8 mouse cellular contexts compared by ENCODE assay signal in genomic region chr15:60822803-60823619, GRCm38 (mm10). TPM values are rescaled to one million over a fixed set of nuclear protein-coding genes. Genes with fewer than 3 reads are reported as not detected.
DNase-seq lines count a peak whose midpoint lies in the region; ATAC-seq and TF ChIP-seq lines count a peak whose summit lies in the region.

No protein-coding gene starts in this region.

- H3K4me1 ChIP-seq in ES-Bruce4 (ENCODE audit: control insufficient read depth, insufficient read depth, low read length), result no peaks in the 10 kb centered on the region
- peaks cover 48% of the 10 kb centered on the region for H3K4me1 ChIP-seq in hindbrain, embryonic 10.5 days (replicated peaks)
- H3K4me1 ChIP-seq in lung, embryonic 16.5 days (replicated peaks; ENCODE audit: control insufficient read depth, insufficient read depth, low read length), result no peaks in the 10 kb centered on the region; the same call in 1 of the 2 replicates
- H3K4me1 ChIP-seq in olfactory bulb, adult 2 months (ENCODE audit: control insufficient read depth, insufficient read depth, low read length), result peaks cover 14% of the 10 kb centered on the region; the same call in 1 of the 2 replicates
- H3K4me1 ChIP-seq in thymus, adult 2 months (replicated peaks; ENCODE audit: control insufficient read depth, insufficient read depth, low read length), result peaks cover 11% of the 10 kb centered on the region

- H3K4me3 ChIP-seq in ES-Bruce4 (ENCODE audit: low read depth, low read length), result peak overlapping the region; percentile 84
- H3K4me3 ChIP-seq in hindbrain, embryonic 10.5 days, result peak overlapping the region; percentile 82
- H3K4me3 ChIP-seq in lung, embryonic 16.5 days (ENCODE audit: low read length), result peak overlapping the region; percentile 63
- peak overlapping the region; percentile 55 for H3K4me3 ChIP-seq in olfactory bulb, adult 2 months (ENCODE audit: insufficient read depth, low read depth, low read length)
- peak overlapping the region; percentile 95 for H3K4me3 ChIP-seq in thymus, adult 2 months (ENCODE audit: control insufficient read depth, insufficient read depth, low read length)

- no peaks in the 10 kb centered on the region for H3K9me3 ChIP-seq in ES-Bruce4 (replicated peaks; ENCODE audit: control insufficient read depth, insufficient read depth, low read length, poor library complexity, severe bottlenecking)
- H3K9me3 ChIP-seq in hindbrain, embryonic 10.5 days, result no peaks in the 10 kb centered on the region
- H3K9me3 ChIP-seq in lung, embryonic 16.5 days (ENCODE audit: control insufficient read depth, low read length), result no peaks in the 10 kb centered on the region

- H3K36me3 ChIP-seq in ES-Bruce4 (ENCODE audit: control insufficient read depth, insufficient read depth, low read length, poor library complexity, severe bottlenecking), result no peaks in the 10 kb centered on the region
- H3K36me3 ChIP-seq in hindbrain, embryonic 10.5 days, result peaks cover 24% of the 10 kb centered on the region
- H3K36me3 ChIP-seq in lung, embryonic 16.5 days (ENCODE audit: control insufficient read depth, insufficient read depth, low read length), result peaks cover 2% of the 10 kb centered on the region; the same call in 1 of the 2 replicates
- H3K36me3 ChIP-seq in thymus, adult 2 months (ENCODE audit: control insufficient read depth, insufficient read depth, low read length), result no peaks in the 10 kb centered on the region

- H3K9ac ChIP-seq in ES-Bruce4 (ENCODE audit: low read depth, poor library complexity, severe bottlenecking), result peak overlapping the region; percentile 61
- H3K9ac ChIP-seq in lung, embryonic 16.5 days (ENCODE audit: low read length), result peak overlapping the region; percentile 85

- TF ChIP-seq POLR2A in ES-Bruce4 (IDR thresholded peaks at IDR 0.05; ENCODE audit: insufficient read depth, low read length), result no peak
- no peak for TF ChIP-seq POLR2A in olfactory bulb, adult 2 months (IDR thresholded peaks at IDR 0.05; ENCODE audit: insufficient read depth, low read depth, low read length)
- TF ChIP-seq POLR2A in thymus, adult 2 months (IDR thresholded peaks at IDR 0.05; ENCODE audit: control insufficient read depth, extremely low read depth, insufficient read depth, low read length, poor library complexity), result no peak

- TF ChIP-seq CTCF in ES-Bruce4 (IDR thresholded peaks at IDR 0.05; ENCODE audit: low read depth, low read length), result peak; percentile 34
- no peak for TF ChIP-seq CTCF in olfactory bulb, adult 2 months (IDR thresholded peaks at IDR 0.05; ENCODE audit: insufficient read depth, low read depth, low read length)
- TF ChIP-seq CTCF in thymus, adult 2 months (IDR thresholded peaks at IDR 0.05; ENCODE audit: borderline replicate concordance, control insufficient read depth, extremely low read depth, insufficient read depth, low read length, poor library complexity), result no peak

- WGBS in hindbrain, embryonic 10.5 days, result 1% methylated on average over 68 of the region's 68 CpGs
- under 1% methylated on average over 68 of the region's 68 CpGs for WGBS in lung, embryonic 16.5 days
- WGBS in olfactory bulb, adult 2 months, result under 1% methylated on average over 68 of the region's 68 CpGs
- 2% methylated on average over 68 of the region's 68 CpGs for WGBS in thymus, adult 2 months

- peak; percentile 52 for ATAC-seq in lung, embryonic 16.5 days (ENCODE audit: low read depth)

- 0 out of 2 replicates have a peak, but pooled peaks have one; percentile 14 for TF ChIP-seq EP300 in ES-Bruce4 (IDR thresholded peaks at IDR 0.05; ENCODE audit: insufficient read depth, low read depth, low read length)

- DNase-seq in cerebellum, adult 8-10 months, result peak; percentile 39
- peak; percentile 56 to 75 for DNase-seq in frontal cortex, adult 2 months (ENCODE audit: extremely low spot score in 1 of 2, low spot score in 1 of 2)
- DNase-seq in hindbrain, embryonic 10.5 days (ENCODE audit: low spot score), result peak; percentile 83
- peak; percentile 80 to 85 for DNase-seq in layer of hippocampus, postnatal 10 days (ENCODE audit: low spot score in 2 of 2)
- DNase-seq in thymus, adult 2 months, result peak; percentile 65

- no peak overlapping the region for H3K27ac ChIP-seq in ES-Bruce4 (ENCODE audit: insufficient read depth, low read length)
- peak overlapping the region; percentile 91 for H3K27ac ChIP-seq in hindbrain, embryonic 10.5 days
- H3K27ac ChIP-seq in lung, embryonic 16.5 days (ENCODE audit: low read length), result peak overlapping the region; percentile 91
- H3K27ac ChIP-seq in olfactory bulb, adult 2 months (ENCODE audit: insufficient read depth, low read depth, low read length), result no peak overlapping the region
- no peak overlapping the region for H3K27ac ChIP-seq in thymus, adult 2 months (ENCODE audit: control insufficient read depth, insufficient read depth, low read length)

- H3K27me3 ChIP-seq in ES-Bruce4 (ENCODE audit: control insufficient read depth, insufficient read depth, low read length, poor library complexity, severe bottlenecking), result no peaks in the 10 kb centered on the region; the same call in 1 of the 2 replicates
- H3K27me3 ChIP-seq in hindbrain, embryonic 10.5 days (ENCODE audit: insufficient read depth, poor library complexity, severe bottlenecking), result 0 out of 2 replicates have a peak, but pooled peaks cover 2% of the 10 kb centered on the region
- no peaks in the 10 kb centered on the region for H3K27me3 ChIP-seq in lung, embryonic 16.5 days (ENCODE audit: control insufficient read depth, insufficient read depth, low read depth, low read length)
- no peaks in the 10 kb centered on the region for H3K27me3 ChIP-seq in thymus, adult 2 months (ENCODE audit: control insufficient read depth, insufficient read depth, low read length)

- H3K4me2 ChIP-seq in lung, embryonic 16.5 days (ENCODE audit: low read depth, low read length), result peak overlapping the region; percentile 94

RNA-seq across cellular contexts. Expression of gene Fam84b, which starts 30.6 kb away (rescaled TPM):
- polyA plus RNA-seq in ES-Bruce4 (2011; ENCODE audit: insufficient read depth, insufficient read length, low read depth, missing spikeins), result 6.9 and 8.1 TPM in 2 replicates
- polyA plus RNA-seq in frontal cortex, adult 2 months (2012; rRNA removed), result 3.9 and 4.2 TPM in 2 replicates
- 12.2 and 16.6 TPM in 2 replicates for polyA plus RNA-seq in hindbrain, embryonic 10.5 days (2016; fragmentation: Nextera tagmentation; extraction: Ambion mirVana)
- 10 to 100 TPM; 12.4 to 14.4 TPM for total RNA-seq in layer of hippocampus, postnatal 10 days (2021)
- 33.0 and 36.1 TPM in 2 replicates for polyA plus RNA-seq in lung, embryonic 16.5 days (2015; fragmentation: Nextera tagmentation; extraction: Ambion mirVana)
- not detected in 2 replicates for polyA plus RNA-seq in olfactory bulb, adult 2 months (2012; ENCODE audit: insufficient read depth, insufficient read length, low replicate concordance, missing spikeins)
- 5.5 and 9.5 TPM in 2 replicates for polyA plus RNA-seq in thymus, adult 2 months (2012; rRNA removed)

Comparison
In these comparisons a context has a peak if more than half of its experiments do, and no peak if none do; other contexts are left out.
1. H3K27ac ChIP-seq: peak in hindbrain, embryonic 10.5 days (single experiment) and lung, embryonic 16.5 days (single experiment); none in ES-Bruce4 (single experiment), olfactory bulb, adult 2 months (single experiment) and thymus, adult 2 months (single experiment).
2. Peak in every context shown above with its lines, with median percentiles within 50 percentile points of each other: H3K4me3 ChIP-seq and DNase-seq.